Mouse (Mus musculus): ENCODE data around the gene Tmem9. TPM values are rescaled to one million over a fixed set of nuclear protein-coding genes. Genes with fewer than 3 reads are reported as not detected.
A peak's percentile ranks its signal among the peaks of the same experiment; 100 is the strongest.

The Tmem9 gene
- total RNA-seq, 1 experiment from 2014 or later: 4.3 TPM

GRCm38 (mm10) chr1:136063991-136064390 is 56.0 kb downstream of the Tmem9 start:
- no peak for ATAC-seq (ENCODE audit: extremely low read depth, insufficient number of reproducible peaks, low FRiP score, poor library complexity, severe bottlenecking)

- ATAC-seq (ENCODE audit: extremely low read depth, insufficient number of reproducible peaks, low FRiP score, poor library complexity, severe bottlenecking): no peak
Measured at GRCm38 (mm10) chr1:136066621-136067020, 58.7 kb downstream of the Tmem9 start.

GRCm38 (mm10) chr1:136067579-136067978 is 59.6 kb downstream of the Tmem9 start:
- no peak for ATAC-seq (ENCODE audit: extremely low read depth, insufficient number of reproducible peaks, low FRiP score, poor library complexity, severe bottlenecking)

- ATAC-seq (ENCODE audit: extremely low read depth, insufficient number of reproducible peaks, low FRiP score, poor library complexity, severe bottlenecking): peak; percentile 16; the same call in 1 of the 2 replicates
Measured at GRCm38 (mm10) chr1:136076086-136076485, 68.1 kb downstream of the Tmem9 start.

- no peak for ATAC-seq (ENCODE audit: extremely low read depth, insufficient number of reproducible peaks, low FRiP score, poor library complexity, severe bottlenecking)
Measured at GRCm38 (mm10) chr1:136077656-136078055, 69.7 kb downstream of the Tmem9 start.

GRCm38 (mm10) chr1:136081161-136081560 is 73.2 kb downstream of the Tmem9 start:
- ATAC-seq (ENCODE audit: extremely low read depth, insufficient number of reproducible peaks, low FRiP score, poor library complexity, severe bottlenecking): no peak

Other genes with a start within 250 kb of the Tmem9 start
- 0.47 TPM in 1 of 2 replicates, not detected in the other for gene Phlda3, start 242.0 kb upstream of the Tmem9 start, total RNA-seq (2017)
- not detected in 2 replicates for gene Tnni1, start 228.7 kb upstream of the Tmem9 start, total RNA-seq (2017)
- gene Lad1, start 189.6 kb upstream of the Tmem9 start, total RNA-seq (2017): 0.12 TPM in 1 of 2 replicates, not detected in the other
- 0.12 TPM in 1 of 2 replicates, not detected in the other for gene Tnnt2, start 171.8 kb upstream of the Tmem9 start, total RNA-seq (2017)
- not detected in 2 replicates for gene Pkp1, start 88.9 kb upstream of the Tmem9 start, total RNA-seq (2017)
- gene Igfn1, start 1.8 kb upstream of the Tmem9 start, total RNA-seq (2017): under 0.01 TPM in 1 of 2 replicates, not detected in the other
- not detected in 2 replicates for gene Ascl5, start 42.7 kb downstream of the Tmem9 start, total RNA-seq (2017)
- gene Cacna1s, start 44.6 kb downstream of the Tmem9 start, total RNA-seq (2017): 1.4 TPM in 1 of 2 replicates, not detected in the other
- 175 and 183 TPM in 2 replicates for gene Kif21b, start 123.2 kb downstream of the Tmem9 start, total RNA-seq (2017)
- not detected in 2 replicates for gene Mroh3, start 204.7 kb downstream of the Tmem9 start, total RNA-seq (2017)
- not detected in 2 replicates for gene Inava, start 226.1 kb downstream of the Tmem9 start, total RNA-seq (2017)

Data from neutrophil, adult 5-6 weeks (primary cell).